Mouse (Mus musculus) MEL-GATA-1-ER (cell line): ENCODE measurements at regions not wholly inside any gene's neighbourhood (a gene's known extent, or its start where the extent isn't known, plus 50 kb on each side); places are given as distances from the start of the nearest gene placed in this dataset.

Experiments
- DNase-seq: peaks from one replicate; pipeline ENCODE4 v3.0.0-alpha.2; 2012; ENCODE audit warnings: low read depth; ENCODE audit errors: extremely low read depth

DNA sequence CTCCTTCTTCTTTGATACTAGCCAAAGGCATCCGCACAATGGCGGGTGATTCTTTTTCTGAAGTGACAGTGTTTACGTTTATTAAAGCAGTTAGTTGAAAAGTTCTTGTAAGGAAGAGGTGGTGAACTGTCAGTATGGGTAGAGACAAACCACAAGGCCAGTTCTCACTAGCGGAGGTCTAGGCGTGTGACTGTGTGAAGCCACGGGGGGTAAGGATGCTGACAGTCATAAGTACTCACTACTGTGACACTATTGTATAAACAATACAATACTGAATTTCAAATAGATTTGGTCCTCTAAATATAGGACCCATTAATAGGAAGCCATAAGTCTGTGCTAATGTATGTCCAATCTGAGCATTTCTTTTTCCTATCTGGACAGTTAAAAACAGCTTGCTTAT is 161.9 kb downstream of the Cxcl12 start:
- DNase-seq: no peak

DNA sequence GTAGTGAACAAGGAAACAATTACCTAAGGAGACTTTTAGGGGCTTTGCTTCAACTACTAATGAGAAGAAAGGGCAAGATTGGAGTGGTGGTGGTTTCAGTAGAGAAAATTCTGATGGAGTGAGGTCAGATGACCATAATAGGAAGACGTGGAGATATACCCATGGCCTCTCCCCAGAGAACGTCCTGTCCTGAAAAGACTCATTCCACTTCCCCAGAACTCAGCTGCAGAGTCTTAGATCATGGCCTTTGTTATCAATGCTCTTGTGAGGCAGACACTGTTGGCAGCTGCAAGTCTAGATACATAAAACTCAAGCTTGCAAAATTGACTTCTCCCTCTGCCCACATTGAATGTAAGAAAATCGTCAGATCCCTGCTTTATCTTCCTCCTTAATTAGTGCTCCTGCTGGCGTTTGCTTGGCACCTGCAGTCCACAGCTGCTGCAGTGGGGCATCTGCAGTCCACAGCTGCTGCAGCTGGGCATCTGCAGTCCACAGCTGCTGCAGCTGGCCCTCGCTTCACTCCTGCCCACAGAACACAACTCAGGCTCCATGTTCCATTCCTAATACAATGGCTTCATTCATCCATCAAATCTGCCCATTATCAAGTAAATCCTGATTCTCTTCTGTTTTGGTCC is 162.5 kb downstream of the Cxcl12 start:
- no peak for DNase-seq

DNA sequence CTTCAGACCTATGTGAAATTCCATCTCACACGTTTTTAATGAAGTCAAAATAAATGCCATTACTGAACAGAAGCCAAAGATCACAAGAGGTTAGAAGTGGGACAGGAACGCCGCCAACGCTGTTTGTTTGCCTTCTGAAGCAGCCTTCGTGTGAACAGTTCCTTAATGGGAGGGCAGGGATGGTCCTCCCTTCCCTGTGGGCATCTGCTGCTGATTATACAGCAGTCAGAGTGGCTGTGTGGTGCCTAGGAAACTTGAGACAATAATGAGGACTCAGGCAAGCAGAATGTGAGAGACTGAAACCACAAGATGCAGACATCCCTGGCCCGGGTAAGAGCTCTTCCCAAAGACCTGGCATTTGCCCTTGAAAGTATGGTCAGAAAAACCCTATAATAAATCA is 164.3 kb downstream of the Cxcl12 start:
- no peak for DNase-seq

DNA sequence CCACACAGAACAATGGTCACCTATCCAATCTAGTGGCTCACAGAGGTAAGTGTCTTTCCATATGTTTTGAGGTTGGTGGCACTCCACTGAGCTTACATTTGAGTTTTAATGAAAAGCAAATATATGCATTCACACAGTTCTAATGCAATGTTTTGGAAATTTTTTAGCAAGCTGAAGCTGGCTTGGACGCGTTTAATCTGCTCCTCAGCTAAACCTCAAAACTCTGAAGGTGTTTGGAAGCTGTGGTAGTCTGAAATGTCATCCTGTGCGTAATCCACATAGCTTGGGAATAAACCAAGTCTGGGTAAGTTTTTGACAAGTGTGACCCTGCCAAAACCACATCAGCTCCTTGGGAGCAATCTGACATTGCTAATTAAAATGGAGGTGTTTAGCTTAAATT is 173.8 kb downstream of the Cxcl12 start:
- DNase-seq: no peak

DNA sequence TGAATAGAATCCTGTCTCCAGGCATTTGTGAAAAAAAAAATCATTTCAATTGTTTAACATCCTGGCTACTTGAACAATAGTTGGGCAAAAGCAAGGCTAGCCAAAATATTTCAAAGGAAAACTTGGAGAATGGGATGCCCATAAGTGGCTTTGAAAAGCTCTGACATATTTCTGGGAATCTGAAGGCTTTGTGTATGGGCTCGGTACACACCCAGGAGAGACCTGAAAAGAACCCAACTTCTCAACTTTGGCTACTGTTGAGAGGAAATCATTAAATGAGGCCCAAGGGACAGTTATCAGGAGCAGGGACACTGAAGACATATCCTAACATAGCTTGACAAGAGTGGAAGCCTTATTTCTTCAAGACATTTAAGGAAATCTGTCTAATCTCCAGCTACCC is 179.0 kb downstream of the Cxcl12 start:
- no peak for DNase-seq

DNA sequence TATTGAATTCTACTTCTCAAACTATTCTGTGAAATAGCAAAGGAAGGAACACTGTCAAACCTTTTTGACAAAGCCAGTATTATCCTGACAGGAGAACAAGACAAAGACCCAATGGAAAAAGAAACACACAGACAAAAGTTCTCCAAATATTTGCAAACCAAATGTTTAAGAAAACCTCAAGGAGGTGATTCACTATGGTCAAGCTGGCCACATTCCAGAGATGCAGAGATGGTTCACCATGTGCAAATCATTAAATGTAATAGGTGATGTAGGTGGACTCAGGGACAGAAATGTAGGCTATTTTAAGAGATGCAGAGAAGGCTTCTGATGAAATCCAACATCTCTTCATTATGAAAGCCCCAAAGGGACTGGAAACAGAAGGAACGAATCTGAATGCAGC is 183.5 kb downstream of the Cxcl12 start:
- DNase-seq: no peak

DNA sequence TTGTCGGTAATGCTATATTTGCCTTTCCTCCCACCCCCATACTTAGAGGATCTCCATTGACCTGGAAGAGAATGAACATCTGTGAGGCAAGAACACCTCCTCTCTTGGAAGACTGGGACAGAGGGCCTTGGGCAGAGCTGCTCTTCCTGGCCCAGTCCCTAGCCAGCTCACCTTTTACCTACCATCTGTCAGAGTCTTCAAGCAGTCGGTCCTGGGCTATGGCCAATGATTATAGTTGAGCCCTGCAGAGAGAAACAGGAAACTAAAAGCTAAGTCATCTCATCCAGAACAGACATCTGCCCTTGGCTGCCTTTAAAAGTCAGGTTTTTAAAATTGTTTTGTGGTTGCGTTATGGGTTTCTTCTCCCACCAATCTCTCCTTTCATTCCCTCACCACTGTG is 184.8 kb downstream of the Cxcl12 start:
- DNase-seq: no peak

DNA sequence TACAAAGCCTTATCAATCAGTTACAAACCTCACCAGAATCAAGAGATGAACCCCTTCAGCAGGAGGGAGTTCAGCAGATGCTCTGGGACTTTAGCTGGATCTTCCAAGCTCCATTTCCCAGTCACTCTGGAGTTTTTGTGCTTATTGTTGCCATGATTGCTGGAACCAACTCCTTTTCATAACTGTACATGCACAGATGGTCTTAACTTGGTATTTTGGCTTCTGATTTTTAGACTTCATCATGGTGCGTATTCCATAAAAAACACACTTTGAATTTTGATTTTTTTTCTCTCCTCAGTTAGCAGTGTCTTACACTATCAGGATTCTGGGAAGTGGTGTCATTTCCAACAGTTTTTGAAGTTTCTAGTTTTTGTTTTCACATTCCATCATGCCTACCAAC is 187.8 kb downstream of the Cxcl12 start:
- DNase-seq: no peak

DNA sequence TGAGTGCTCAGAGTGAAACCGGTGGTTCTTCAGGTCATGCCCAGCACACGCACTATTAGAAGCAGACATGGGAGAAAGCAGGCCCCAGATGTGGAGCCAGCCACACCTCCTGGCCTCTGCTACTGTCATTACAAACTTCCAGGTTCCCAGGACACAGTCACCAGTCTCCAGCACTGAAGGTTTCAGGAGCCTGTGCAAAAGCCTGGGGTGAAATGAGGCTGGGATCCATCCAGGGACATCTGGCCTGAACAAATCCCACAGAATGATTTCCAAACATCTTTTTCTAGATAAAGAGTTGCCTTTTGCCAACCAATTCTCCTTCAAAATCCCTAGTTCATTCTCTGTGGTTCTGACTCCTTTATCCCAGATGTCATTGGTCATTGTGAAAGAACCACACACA is 191.1 kb downstream of the Cxcl12 start:
- no peak for DNase-seq

DNA sequence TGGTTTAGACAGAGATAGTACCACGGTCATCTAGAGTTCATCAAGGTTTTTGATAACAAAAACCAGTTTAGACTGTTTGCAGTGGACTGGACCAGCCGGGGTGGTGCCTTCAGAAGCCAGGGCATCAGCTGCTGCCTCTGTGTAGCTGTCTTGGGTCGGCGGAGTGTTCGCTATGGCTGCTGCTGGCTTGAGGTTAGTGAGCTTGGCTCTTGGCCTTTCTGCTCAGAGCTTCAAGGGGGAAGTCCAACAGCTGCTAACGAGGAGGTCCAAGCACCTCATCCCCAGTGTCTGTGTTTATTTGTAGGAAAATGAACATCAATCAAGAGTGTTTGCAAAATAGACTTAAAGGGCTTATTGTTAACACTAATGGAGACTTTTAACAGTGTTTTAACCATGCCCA is 198.2 kb downstream of the Cxcl12 start:
- no peak for DNase-seq

DNA sequence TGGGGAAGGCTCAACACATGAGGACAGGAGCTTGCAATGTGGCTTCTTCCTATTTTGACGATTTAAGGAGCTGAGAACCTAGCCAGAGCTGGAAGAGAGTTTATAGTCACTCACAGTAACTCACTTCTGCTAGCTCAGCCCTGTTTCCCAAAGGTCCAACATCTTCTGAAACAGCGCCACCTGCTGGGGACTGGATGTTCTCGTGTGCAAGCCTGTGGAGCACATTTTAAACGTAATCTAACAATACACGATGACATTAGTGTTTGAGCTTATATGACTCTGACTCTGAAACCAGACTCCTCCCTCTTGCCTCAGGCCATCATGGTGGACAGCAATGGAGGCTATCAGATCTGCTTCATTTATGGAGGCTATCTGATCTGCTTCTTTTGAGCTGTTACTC is 207.7 kb downstream of the Cxcl12 start:
- no peak for DNase-seq

DNA sequence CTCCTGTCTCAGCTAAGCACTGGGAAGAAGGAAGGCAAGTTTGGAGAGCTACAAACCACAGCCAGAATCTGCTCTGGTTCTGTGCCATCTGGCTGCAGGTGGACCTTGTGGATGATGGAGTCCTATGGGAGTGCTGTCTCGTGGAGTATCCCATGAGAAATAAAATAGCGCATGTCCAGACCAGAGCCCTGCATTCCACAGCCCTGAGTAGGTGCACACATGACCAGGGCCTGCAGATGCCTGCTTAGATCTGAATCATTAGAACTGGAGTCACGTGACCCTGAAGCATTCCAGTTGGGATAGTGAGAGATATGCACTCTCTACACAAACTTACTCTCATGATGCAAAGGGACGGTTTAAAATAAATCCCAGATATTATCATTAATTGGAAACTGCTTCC is 211.6 kb downstream of the Cxcl12 start:
- no peak for DNase-seq

DNA sequence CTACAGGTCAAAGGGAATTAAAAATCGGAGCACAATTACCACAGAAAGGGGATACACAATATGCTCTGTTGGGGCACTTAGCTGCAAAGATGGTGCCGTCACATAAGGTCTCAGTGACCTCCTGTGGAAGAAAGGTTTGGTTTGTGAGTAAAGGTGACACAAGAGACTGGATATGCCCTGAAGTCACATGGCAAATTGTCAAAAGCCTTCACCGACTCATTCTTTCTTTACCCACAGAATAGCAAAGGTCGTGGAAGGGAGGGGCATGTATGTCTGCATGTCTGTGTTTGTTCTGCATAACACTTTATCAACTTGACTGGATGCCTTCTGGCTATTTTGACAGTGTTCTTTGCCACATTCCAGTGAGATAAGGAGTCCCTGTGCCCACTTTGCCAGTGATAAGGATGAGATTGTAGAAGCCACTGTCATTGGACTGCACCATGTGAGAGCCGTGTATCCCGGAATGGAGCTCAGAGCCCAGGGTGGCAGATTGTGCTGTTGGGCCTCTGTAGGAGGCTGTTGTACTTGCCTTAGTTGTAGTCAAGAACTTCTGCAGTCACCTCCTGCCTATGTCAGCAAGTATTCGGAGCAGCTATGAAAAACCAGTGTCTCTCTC is 222.0 kb downstream of the Cxcl12 start:
- no peak for DNase-seq

DNA sequence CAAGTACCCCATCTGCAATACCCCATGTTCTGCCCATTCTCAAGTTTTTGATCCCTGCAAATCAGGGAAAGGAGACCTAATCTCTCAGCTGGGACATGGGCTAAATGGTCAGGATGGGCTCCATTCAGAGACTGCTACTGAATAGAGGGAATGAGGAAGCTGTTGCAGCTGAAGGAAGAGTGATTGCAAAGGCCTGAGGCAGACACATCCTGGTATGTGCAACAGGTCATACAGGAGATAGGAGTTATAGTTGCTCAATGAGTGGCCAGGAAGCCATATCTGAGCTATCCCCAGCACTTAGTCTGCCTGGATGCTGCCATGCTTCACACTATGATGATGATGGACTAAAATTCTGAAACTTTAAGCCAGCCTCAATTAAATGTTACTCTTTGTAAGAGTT is 225.1 kb downstream of the Cxcl12 start:
- no peak for DNase-seq

DNA sequence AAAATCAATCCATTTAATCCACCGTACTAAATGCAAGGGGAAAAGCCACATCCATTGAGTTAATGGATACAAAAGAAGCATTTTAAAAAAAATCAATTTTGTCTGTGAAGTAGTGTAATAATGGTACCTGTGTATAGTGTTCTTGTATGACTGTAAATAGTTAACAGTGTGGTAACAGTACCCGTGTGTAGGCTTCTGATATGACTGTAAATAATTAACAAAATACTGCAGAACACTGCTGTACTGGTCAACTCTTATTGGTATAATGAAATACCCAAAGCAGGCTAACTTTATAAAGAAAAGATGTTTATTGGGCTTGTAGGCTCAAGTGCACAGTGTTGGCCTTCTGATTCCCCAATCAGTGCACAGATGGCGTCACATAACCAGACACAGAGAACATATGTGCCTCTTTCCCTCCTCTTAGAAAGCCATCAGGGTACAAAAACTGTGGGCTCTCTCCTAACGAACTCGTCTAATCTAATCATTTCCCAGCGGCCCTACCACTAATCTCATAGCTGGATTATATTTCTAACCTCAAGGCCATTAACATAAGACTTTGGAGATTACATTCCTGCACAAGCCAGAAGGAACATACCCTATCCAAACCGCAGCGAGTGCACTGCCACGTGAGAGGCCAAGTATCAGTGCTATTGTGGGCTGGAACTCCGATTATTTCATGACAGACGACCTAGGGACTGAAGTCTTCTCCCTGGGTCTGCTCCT is 237.4 kb downstream of the Cxcl12 start:
- no peak for DNase-seq

DNA sequence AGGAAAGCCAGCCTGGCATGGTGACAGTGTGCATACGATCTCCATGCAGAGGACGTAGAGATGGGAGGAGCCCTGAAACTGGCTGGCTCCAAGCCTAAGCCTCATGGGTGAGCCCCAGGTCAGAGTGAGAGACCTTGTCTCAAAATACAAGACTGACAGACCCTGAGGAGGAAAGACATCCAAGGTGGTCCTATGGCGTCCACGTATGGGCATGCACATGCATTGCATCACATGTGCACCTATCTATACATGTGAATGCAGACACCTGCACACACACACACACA is 237.9 kb downstream of the Cxcl12 start:
- no peak for DNase-seq

DNA sequence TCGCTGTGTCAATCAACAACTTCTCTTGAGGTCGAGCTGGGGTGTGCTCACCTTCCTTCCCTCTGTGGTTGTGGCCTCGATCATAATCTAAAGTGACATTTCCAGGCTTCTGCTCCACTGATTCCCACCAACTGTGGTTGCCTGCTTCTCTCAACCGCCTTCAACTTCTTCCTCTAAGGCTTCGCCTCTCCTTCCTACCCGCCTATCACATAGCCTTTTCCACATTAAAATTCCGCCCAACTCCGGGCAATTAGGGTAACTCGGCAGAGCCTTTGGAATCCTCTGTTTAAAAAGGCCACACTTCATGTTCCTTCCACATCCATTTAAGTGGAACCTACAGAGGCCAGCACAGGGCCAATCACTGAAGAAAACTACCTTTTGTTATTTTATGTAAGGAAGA is 238.4 kb downstream of the Cxcl12 start:
- DNase-seq: no peak

DNA sequence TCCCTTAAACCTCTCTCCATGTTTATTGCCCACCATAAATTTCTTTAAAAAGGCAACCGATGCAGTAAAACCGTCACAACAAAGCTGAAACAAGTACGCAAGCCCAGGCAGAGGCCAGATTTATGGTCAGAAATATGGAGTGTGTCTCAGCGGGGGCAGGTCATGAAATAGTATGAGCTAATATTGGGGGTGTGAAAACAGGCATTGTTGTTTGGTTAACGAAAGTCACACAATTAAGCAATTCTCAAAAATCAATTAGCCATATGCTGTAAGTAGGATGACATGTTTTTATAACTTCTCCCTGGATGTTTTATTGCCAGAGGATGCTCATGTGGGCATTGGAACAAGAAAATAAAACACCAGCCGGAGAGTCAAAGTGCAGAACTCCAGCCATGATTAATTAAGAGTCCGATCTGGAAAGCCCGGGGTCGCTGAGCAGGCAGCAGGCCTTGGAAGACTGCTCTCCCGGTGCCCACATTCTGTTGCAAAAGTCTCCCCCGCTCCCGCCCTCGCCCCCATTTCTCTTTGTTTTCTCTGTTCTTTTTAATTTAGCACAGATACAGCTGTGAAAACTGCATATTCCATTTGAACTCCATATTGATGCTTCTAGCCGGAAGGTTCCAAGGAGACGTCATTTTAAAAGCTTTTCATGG is 239.0 kb downstream of the Cxcl12 start:
- no peak for DNase-seq

DNA sequence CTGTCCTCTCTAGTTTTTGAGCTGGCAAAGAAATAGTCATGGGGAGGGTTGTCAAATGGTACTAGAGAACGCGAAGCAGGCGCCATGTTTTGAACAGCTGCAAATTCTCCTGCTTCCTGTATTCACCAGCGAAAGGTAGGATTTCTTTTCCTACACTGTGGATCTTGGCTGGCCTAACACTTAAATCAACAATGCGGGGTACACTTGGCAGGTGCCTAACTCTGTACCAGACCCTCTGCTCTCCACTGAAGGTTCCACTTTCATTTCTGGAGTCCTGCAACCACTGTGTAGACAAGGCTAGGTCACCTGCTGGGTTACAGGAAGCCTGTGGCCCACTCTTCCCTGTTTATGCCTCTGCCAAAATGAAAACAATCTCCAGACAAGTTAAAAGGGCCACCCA is 239.6 kb downstream of the Cxcl12 start:
- DNase-seq: no peak

DNA sequence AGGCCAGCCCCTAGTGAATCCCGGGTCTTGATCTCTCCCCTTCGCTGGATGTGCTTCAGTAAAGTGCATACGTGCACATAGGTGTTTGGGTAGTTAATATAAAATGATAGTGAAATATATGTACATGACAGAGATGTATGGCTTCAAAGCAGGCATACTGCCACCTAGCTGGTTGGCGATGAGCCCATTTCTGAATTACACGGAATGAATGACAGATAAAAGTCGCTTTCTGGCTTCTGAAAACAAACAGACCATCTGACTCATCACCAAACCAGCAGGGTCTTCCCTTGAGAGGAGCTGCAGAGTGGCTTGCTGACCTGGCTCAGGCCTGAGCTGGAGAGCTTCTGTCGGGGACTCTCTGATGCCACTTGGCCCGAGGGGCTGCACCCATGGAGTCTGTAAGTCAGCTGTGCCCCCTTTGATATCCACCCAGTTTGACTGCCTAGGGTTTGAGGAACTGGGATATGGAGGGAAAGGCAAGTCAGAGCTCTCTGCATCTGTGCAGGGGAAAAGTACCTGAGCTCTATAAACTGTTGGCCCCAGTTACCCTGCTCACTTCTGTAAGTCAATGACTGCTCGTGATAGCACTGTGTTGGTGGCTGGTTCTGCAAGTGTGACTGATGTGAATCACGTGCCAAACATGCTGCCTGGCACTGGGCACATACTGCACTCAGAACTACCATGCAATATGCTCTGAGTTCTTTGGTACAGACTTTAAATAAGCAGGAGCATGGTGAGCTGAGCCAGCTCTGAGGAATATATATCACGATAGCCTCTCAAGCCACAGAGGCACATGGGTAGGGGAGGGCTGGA is 240.8 kb downstream of the Cxcl12 start:
- DNase-seq: no peak

DNA sequence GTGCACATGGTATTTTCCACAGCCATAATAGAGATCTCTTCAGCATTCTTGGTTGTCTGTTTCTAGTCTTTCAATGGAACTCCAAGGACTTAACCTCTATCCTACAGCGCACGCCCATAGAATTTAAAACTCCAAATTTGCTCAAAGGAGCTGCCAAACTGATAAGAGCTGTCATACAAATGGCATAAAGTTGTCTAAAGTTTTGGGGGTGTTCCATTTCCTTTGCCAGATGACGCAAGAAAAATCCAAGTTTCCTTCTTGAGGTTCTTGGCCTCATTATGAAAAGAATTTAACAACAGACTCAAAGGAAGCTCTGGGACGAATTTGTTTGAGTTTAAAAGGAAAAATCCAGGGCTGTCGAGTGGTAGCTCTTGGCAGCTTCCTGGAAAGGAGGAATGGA is 246.6 kb downstream of the Cxcl12 start:
- DNase-seq: no peak

DNA sequence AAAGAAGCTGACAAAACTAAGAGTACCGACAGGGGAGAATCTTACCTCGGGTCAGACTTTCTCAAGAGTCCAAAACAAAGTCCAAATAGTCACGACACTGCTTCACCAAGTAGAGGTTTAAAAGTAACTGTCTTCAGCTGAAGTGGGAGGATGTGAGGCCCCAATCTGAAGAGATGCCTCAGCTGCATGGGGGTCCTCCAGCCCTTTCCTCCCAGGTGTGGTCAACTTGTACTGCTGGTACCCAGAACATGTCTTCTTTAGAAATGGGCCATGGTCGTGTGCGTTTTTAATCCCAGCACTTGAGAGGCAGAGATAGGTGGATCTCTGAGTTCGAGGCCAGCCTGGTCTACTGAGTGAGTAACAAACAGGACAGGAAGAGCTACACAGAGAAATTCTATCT is 247.6 kb downstream of the Cxcl12 start:
- no peak for DNase-seq
